Mouse (Mus musculus) ES-E14 (cell line): ENCODE measurements around the gene Duoxa1. TPM values are rescaled to one million over a fixed set of nuclear protein-coding genes. Genes with fewer than 3 reads are reported as not detected.

Experiments used
- DNase-seq: peaks from one replicate; pipeline ENCODE4 v3.0.0-alpha.2; 2013; ENCODE audit warnings: low read depth, low spot score
- H3K27ac ChIP-seq: 2 replicates; pipeline ENCODE4 v1.5.1; 2012; ENCODE audit warnings: low read depth, mild to moderate bottlenecking, low read length, moderate library complexity, mixed read lengths; ENCODE audit not compliant: poor library complexity, insufficient read depth, severe bottlenecking
- H3K36me3 ChIP-seq: 2 replicates; pipeline ENCODE4 v1.6.1; 2012; ENCODE audit warnings: mild to moderate bottlenecking, low read length, moderate library complexity, mixed read lengths; ENCODE audit not compliant: control insufficient read depth, poor library complexity, insufficient read depth, severe bottlenecking
- H3K4me1 ChIP-seq, 2 experiments: fragments of 150-350 bp in 1 of 2; sonication (generic) in 1 of 2; 2 replicates each; pipeline ENCODE4 v1.6.1; 2012; ENCODE audit warnings: low read length in 2 of 2, mild to moderate bottlenecking in 1 of 2, mixed read lengths in 1 of 2; ENCODE audit not compliant: control insufficient read depth in 2 of 2, insufficient read depth in 2 of 2, poor library complexity in 1 of 2
- H3K4me3 ChIP-seq, 2 experiments: fragments of 150-350 bp in 1 of 2; sonication (generic) in 1 of 2; 2 replicates each; pipeline ENCODE4 v1.5.1; 2012; ENCODE audit warnings: low read length in 2 of 2, low read depth in 1 of 2, mild to moderate bottlenecking in 1 of 2, mixed read lengths in 1 of 2; ENCODE audit not compliant: insufficient read depth in 1 of 2, poor library complexity in 1 of 2, severe bottlenecking in 1 of 2
- H3K9ac ChIP-seq: 2 replicates; pipeline ENCODE4 v1.6.1; 2012; ENCODE audit warnings: low read depth, mild to moderate bottlenecking, low read length, mixed read lengths; ENCODE audit not compliant: poor library complexity, insufficient read depth, severe bottlenecking
- H3K9me3 ChIP-seq: fragments of 150-350 bp; sonication (generic); 2 replicates; pipeline ENCODE4 v1.6.1; 2012; ENCODE audit warnings: low read depth, mild to moderate bottlenecking, low read length; ENCODE audit not compliant: control insufficient read depth, insufficient read depth
- CHD2 ChIP-seq: IDR thresholded peaks from 2 replicates; pipeline ENCODE4 v1.6.1; 2014; ENCODE audit warnings: mild to moderate bottlenecking, low read depth, low read length, inconsistent platforms
- HCFC1 ChIP-seq: IDR thresholded peaks from 2 replicates; pipeline ENCODE4 v1.6.1; 2012; ENCODE audit warnings: low read length, inconsistent platforms, borderline replicate concordance; ENCODE audit not compliant: insufficient read depth
- MAFK ChIP-seq: IDR thresholded peaks from 2 replicates; pipeline ENCODE4 v1.6.1; 2014; ENCODE audit warnings: mild to moderate bottlenecking, low read depth, low read length, inconsistent platforms; ENCODE audit not compliant: insufficient read depth
- ZC3H11A ChIP-seq: IDR thresholded peaks from 2 replicates; pipeline ENCODE4 v1.6.1; 2012; ENCODE audit warnings: low read depth, mild to moderate bottlenecking, inconsistent platforms, low read length, borderline replicate concordance
- ZNF384 ChIP-seq: IDR thresholded peaks from 2 replicates; pipeline ENCODE4 v1.6.1; 2012; ENCODE audit warnings: low read depth, low read length, inconsistent platforms
- in situ Hi-C, 2 experiments: fragments of 600-800 bp; cut with MboI; formaldehyde crosslinking; loops; one replicate each; pipeline ENCODE4 v1.15.1; 2025; ENCODE audit warnings: low sequenced_read_pairs in 2 of 2, inconsistent platforms in 1 of 2; ENCODE audit not compliant: unreplicated experiment in 2 of 2
- total RNA-seq: library from RNA; depleted of rRNA; stranded (reverse); fragments of 300-350 nt; gene quantifications from 2 replicates; pipeline ENCODE4 v1.2.3, GENCODE M21; 2012

Duoxa1 gene
- total RNA-seq, 1 experiment, result 1.3 TPM

DNA sequence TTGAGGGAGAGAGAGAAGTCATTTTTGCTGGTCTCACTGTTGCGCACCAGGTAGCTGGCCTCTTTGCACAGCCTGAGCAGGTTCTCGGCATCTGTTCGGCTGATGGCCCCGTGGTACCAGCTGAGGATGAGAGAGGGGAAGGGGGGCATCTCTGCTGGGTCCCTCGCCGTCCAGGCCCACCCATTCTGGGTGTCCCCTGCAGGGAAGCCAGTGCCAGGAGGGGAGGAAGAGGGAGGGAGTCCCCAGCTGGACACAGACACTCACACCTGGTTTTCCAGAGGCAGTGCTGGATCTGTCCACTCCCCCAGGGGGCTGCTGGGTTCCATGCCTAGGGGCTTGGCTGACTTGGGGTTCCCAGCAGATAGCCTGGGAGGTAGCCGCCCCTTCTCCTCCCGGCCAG is 40.2 kb upstream of the Duoxa1 start:
- H3K4me3 ChIP-seq, result no peak overlapping the region
- no peak for TF ChIP-seq CHD2
- TF ChIP-seq HCFC1, result no peak
- TF ChIP-seq MAFK, result no peak
- TF ChIP-seq ZC3H11A, result no peak
- TF ChIP-seq ZNF384, result no peak
- H3K9me3 ChIP-seq, result no peaks in the 10 kb centered on the region
- peaks cover 1 to 41% of the 10 kb centered on the region in 2 experiments; a peak in 3 of 4 replicates for H3K4me1 ChIP-seq
- no peak overlapping the region for H3K27ac ChIP-seq
- in situ Hi-C loops, result no loop called here
- peaks cover 2% of the 10 kb centered on the region; the same call in 1 of the 2 replicates for H3K36me3 ChIP-seq
- no peak for DNase-seq
- no peak overlapping the region; the same call in 1 of the 2 replicates for H3K9ac ChIP-seq

DNA sequence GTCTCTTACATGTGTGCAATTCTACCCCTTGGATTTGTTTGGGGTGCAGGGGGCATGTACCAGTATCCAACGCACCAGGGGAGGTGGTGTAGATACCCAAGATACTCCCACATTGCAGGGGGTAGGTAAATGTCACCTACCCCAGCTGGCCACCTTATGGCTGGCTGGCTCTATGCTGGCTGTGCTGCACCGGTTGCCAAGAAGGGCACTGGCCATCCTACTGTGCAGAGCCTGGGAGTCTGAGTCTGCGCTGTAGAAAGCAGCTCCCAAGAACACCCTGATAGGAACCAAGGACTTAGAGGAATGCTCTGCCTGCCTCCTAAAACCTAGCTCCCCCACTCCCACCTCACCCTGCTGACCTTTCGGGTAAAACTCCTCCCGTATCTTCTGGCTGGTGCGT is 39.5 kb upstream of the Duoxa1 start:
- peaks cover 1 to 42% of the 10 kb centered on the region in 2 experiments; a peak in 3 of 4 replicates for H3K4me1 ChIP-seq
- no peak overlapping the region for H3K4me3 ChIP-seq
- H3K27ac ChIP-seq, result no peak overlapping the region
- no peak for DNase-seq
- no peaks in the 10 kb centered on the region for H3K9me3 ChIP-seq
- H3K36me3 ChIP-seq, result peaks cover 2% of the 10 kb centered on the region; the same call in 1 of the 2 replicates
- H3K9ac ChIP-seq, result no peak overlapping the region
- no peak for TF ChIP-seq MAFK
- TF ChIP-seq HCFC1, result no peak
- no peak for TF ChIP-seq ZNF384
- TF ChIP-seq ZC3H11A, result no peak
- TF ChIP-seq CHD2, result no peak
- in situ Hi-C loops, result no loop called here

DNA sequence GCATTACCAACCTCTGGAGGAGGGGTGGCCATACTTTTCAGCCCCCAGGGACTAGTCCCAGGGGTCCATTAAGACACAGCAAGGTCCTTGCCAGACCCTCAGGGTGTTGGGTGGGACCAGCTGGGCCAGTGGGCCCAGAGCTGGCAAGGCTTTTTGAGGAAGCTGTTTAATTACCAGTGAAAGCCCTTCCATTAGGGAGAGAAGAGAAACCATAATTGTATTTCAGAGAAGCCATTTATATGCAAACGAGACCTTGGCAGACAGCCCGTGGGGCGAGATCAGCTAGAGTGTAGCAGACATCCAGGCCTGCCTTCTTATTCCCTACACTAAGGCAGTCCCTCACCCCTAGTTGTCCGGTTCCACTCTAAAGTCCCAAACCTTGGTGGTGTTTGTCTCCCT is 38.4 kb upstream of the Duoxa1 start:
- in situ Hi-C loops, result no loop called here
- Histone ChIP-seq H3K4me3 (no peak overlapping the region), H3K4me1 (peaks cover 1 to 43% of the 10 kb centered on the region in 2 experiments; a peak in 3 of 4 replicates), H3K9me3 (no peaks in the 10 kb centered on the region), H3K36me3 (peaks cover 2% of the 10 kb centered on the region; the same call in 1 of the 2 replicates), H3K9ac (0 out of 2 replicates have a peak overlapping the region, but pooled peaks have one; percentile 6), H3K27ac (no peak overlapping the region; the same call in 1 of the 2 replicates)
- DNase-seq, result no peak
- TF ChIP-seq MAFK (no peak), HCFC1 (no peak), ZC3H11A (no peak), CHD2 (no peak), ZNF384 (no peak)

DNA sequence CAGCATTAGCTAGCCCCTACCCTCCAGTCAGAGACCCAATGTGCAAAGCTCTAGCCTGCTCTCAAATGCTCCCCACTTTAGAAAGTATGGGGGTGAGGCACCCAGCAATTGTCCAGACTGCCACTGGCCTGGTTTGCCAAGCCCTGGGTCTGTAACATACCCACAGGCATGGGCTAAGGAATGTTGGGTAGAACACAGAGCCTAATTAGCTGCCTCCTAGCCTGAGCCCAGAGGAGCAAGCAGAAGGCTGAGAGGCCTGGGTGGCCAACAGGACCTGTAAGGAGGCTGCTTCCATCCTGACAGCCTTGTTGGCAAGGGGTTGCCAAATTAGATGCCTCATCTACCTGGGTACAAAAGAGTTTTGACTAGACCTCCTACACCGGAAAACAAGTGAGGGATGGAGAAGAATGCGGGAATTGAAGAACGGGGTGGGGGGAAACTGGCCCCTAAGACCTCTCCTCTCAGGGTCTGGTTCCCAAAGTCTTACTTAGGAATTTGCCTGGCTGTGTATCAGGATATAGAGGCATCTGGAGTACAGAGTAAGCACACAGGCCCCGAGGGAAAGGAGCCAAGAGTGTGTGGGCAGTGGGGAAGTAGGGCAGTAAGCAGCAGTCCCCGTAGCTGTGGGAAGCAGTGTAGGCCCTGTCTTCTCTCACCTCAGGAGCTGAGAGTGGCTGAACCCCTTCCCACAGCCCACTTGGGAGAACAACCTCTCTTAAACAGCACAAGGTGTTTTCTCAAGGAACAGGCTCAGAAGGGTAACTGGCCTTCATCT is 37.8 kb upstream of the Duoxa1 start:
- TF ChIP-seq HCFC1 (no peak), ZNF384 (no peak), MAFK (no peak), ZC3H11A (no peak), CHD2 (no peak)
- DNase-seq, result no peak
- H3K4me3 ChIP-seq, result no peak overlapping the region
- no peaks in the 10 kb centered on the region for H3K9me3 ChIP-seq
- H3K27ac ChIP-seq, result no peak overlapping the region
- H3K4me1 ChIP-seq, result peaks cover 1 to 42% of the 10 kb centered on the region in 2 experiments; a peak in 3 of 4 replicates
- H3K9ac ChIP-seq, result 0 out of 2 replicates have a peak overlapping the region, but pooled peaks have one; percentile 6
- peaks cover 2% of the 10 kb centered on the region; the same call in 1 of the 2 replicates for H3K36me3 ChIP-seq
- in situ Hi-C loops, result no loop called here
